Mouse (Mus musculus): ENCODE data around the gene Rasgrp1. TPM values are rescaled to one million over a fixed set of nuclear protein-coding genes. Genes with fewer than 3 reads are reported as not detected.

Rasgrp1 gene
- polyA plus RNA-seq, 1 experiment from 2014 or later, result 0.17 TPM

GRCm38 (mm10) chr2:117303391-117304350, 39.1 kb downstream of the Rasgrp1 start:
- no peak overlapping the region for H3K4me3 ChIP-seq
- H3K27ac ChIP-seq (ENCODE audit: poor library complexity, severe bottlenecking), result no peak overlapping the region
- ATAC-seq (ENCODE audit: insufficient number of reproducible peaks, low FRiP score), result no peak
- no peaks in the 10 kb centered on the region for H3K36me3 ChIP-seq
- no peak overlapping the region for H3K9ac ChIP-seq
- H3K4me1 ChIP-seq (replicated peaks), result no peaks in the 10 kb centered on the region
- WGBS, result 87% methylated on average over 12 of the region's 12 CpGs
- no peaks in the 10 kb centered on the region for H3K9me3 ChIP-seq (replicated peaks)
- H3K27me3 ChIP-seq (replicated peaks), result no peaks in the 10 kb centered on the region
- no peak overlapping the region for H3K4me2 ChIP-seq

GRCm38 (mm10) chr2:117299596-117300448, 43.0 kb downstream of the Rasgrp1 start:
- Histone ChIP-seq H3K27me3 (replicated peaks) (no peaks in the 10 kb centered on the region), H3K4me1 (replicated peaks) (no peaks in the 10 kb centered on the region), H3K4me2 (no peak overlapping the region), H3K4me3 (no peak overlapping the region), H3K27ac (ENCODE audit: poor library complexity, severe bottlenecking) (no peak overlapping the region), H3K9ac (no peak overlapping the region), H3K9me3 (replicated peaks) (no peaks in the 10 kb centered on the region), H3K36me3 (no peaks in the 10 kb centered on the region)
- 75% methylated on average over 16 of the region's 16 CpGs for WGBS
- ATAC-seq (ENCODE audit: insufficient number of reproducible peaks, low FRiP score), result no peak

- H3K4me2 ChIP-seq, result no peak overlapping the region
- H3K36me3 ChIP-seq, result no peaks in the 10 kb centered on the region
- 0 out of 2 replicates have a peak, but pooled peaks cover 4% of the 10 kb centered on the region for H3K27me3 ChIP-seq (replicated peaks)
- no peaks in the 10 kb centered on the region for H3K9me3 ChIP-seq (replicated peaks)
- no peak overlapping the region for H3K27ac ChIP-seq (ENCODE audit: poor library complexity, severe bottlenecking)
- no peak overlapping the region for H3K9ac ChIP-seq
- no peak for ATAC-seq (ENCODE audit: insufficient number of reproducible peaks, low FRiP score)
- no peak overlapping the region for H3K4me3 ChIP-seq
- WGBS, result 85% methylated on average over 7 of the region's 7 CpGs
- H3K4me1 ChIP-seq (replicated peaks), result no peaks in the 10 kb centered on the region
Measured at GRCm38 (mm10) chr2:117288291-117288690, 54.5 kb downstream of the Rasgrp1 start.

- Histone ChIP-seq H3K4me3 (no peak overlapping the region), H3K9ac (no peak overlapping the region), H3K27ac (ENCODE audit: poor library complexity, severe bottlenecking) (no peak overlapping the region), H3K27me3 (replicated peaks) (no peaks in the 10 kb centered on the region), H3K36me3 (peaks cover 44% of the 10 kb centered on the region), H3K4me2 (no peak overlapping the region), H3K4me1 (replicated peaks) (no peaks in the 10 kb centered on the region), H3K9me3 (replicated peaks) (no peaks in the 10 kb centered on the region)
- WGBS, result 65% methylated on average over 11 of the region's 11 CpGs
- ATAC-seq (ENCODE audit: insufficient number of reproducible peaks, low FRiP score), result no peak
Measured at GRCm38 (mm10) chr2:117263786-117264408, 78.9 kb downstream of the Rasgrp1 start.

- Histone ChIP-seq H3K9me3 (replicated peaks) (no peaks in the 10 kb centered on the region), H3K9ac (no peak overlapping the region), H3K36me3 (peaks cover 30% of the 10 kb centered on the region), H3K27me3 (replicated peaks) (no peaks in the 10 kb centered on the region), H3K4me3 (no peak overlapping the region), H3K4me2 (no peak overlapping the region), H3K27ac (ENCODE audit: poor library complexity, severe bottlenecking) (no peak overlapping the region), H3K4me1 (replicated peaks) (no peaks in the 10 kb centered on the region)
- WGBS, result 86% methylated on average over 5 of the region's 5 CpGs
- ATAC-seq (ENCODE audit: insufficient number of reproducible peaks, low FRiP score), result no peak
Measured at GRCm38 (mm10) chr2:117262184-117262583, 80.6 kb downstream of the Rasgrp1 start.

- no peak overlapping the region for H3K4me2 ChIP-seq
- no peak overlapping the region for H3K4me3 ChIP-seq
- H3K27ac ChIP-seq (ENCODE audit: poor library complexity, severe bottlenecking), result no peak overlapping the region
- no peaks in the 10 kb centered on the region for H3K4me1 ChIP-seq (replicated peaks)
- no peaks in the 10 kb centered on the region for H3K9me3 ChIP-seq (replicated peaks)
- peaks cover 12% of the 10 kb centered on the region for H3K36me3 ChIP-seq
- ATAC-seq (ENCODE audit: insufficient number of reproducible peaks, low FRiP score), result no peak
- H3K27me3 ChIP-seq (replicated peaks), result no peaks in the 10 kb centered on the region
- no peak overlapping the region for H3K9ac ChIP-seq
- 32% methylated on average over 1 of the region's 1 CpGs for WGBS
Measured at GRCm38 (mm10) chr2:117257617-117258016, 85.2 kb downstream of the Rasgrp1 start.

GRCm38 (mm10) chr2:117255415-117255814, 87.4 kb downstream of the Rasgrp1 start:
- peaks cover 4% of the 10 kb centered on the region for H3K4me1 ChIP-seq (replicated peaks)
- no peaks in the 10 kb centered on the region for H3K27me3 ChIP-seq (replicated peaks)
- 80% methylated on average over 2 of the region's 2 CpGs for WGBS
- H3K36me3 ChIP-seq, result 0 out of 2 replicates have a peak, but pooled peaks cover 3% of the 10 kb centered on the region
- H3K9ac ChIP-seq, result no peak overlapping the region
- no peak overlapping the region for H3K27ac ChIP-seq (ENCODE audit: poor library complexity, severe bottlenecking)
- H3K4me2 ChIP-seq, result no peak overlapping the region
- ATAC-seq (ENCODE audit: insufficient number of reproducible peaks, low FRiP score), result no peak
- no peak overlapping the region for H3K4me3 ChIP-seq
- H3K9me3 ChIP-seq (replicated peaks), result no peaks in the 10 kb centered on the region

GRCm38 (mm10) chr2:117250001-117250510, 92.7 kb downstream of the Rasgrp1 start:
- no peaks in the 10 kb centered on the region for H3K9me3 ChIP-seq (replicated peaks)
- H3K27ac ChIP-seq (ENCODE audit: poor library complexity, severe bottlenecking), result peak overlapping the region; percentile 74
- WGBS, result 0% methylated on average over 24 of the region's 24 CpGs
- H3K4me2 ChIP-seq, result peak overlapping the region; percentile 86
- peaks cover 3% of the 10 kb centered on the region; the same call in 1 of the 2 replicates for H3K27me3 ChIP-seq (replicated peaks)
- H3K4me1 ChIP-seq (replicated peaks), result peaks cover 6% of the 10 kb centered on the region
- H3K36me3 ChIP-seq, result no peaks in the 10 kb centered on the region
- peak; percentile 68 for ATAC-seq (ENCODE audit: insufficient number of reproducible peaks, low FRiP score)
- peak overlapping the region; percentile 91 for H3K4me3 ChIP-seq
- peak overlapping the region; percentile 89 for H3K9ac ChIP-seq

- ATAC-seq (ENCODE audit: insufficient number of reproducible peaks, low FRiP score), result peak; percentile 91
- Histone ChIP-seq H3K27me3 (replicated peaks) (peaks cover 5% of the 10 kb centered on the region; the same call in 1 of the 2 replicates), H3K27ac (ENCODE audit: poor library complexity, severe bottlenecking) (peak within 1 kb of the TSS; percentile 74), H3K4me3 (peak within 1 kb of the TSS; percentile 91), H3K9me3 (replicated peaks) (no peaks in the 10 kb centered on the region), H3K36me3 (no peaks in the 10 kb centered on the region), H3K4me1 (replicated peaks) (peaks cover 6% of the 10 kb centered on the region), H3K4me2 (peak within 1 kb of the TSS; percentile 86), H3K9ac (peak within 1 kb of the TSS; percentile 89)
- WGBS, result under 1% methylated on average over 33 of the region's 33 CpGs
Measured at GRCm38 (mm10) chr2:117249255-117250000, 93.4 kb downstream of the Rasgrp1 start, which contains the start of gene Fam98b. Gene Fam98b (plus strand): TSS chr2:117249739.

- Histone ChIP-seq H3K4me2 (no peak overlapping the region), H3K27me3 (replicated peaks) (peaks cover 13% of the 10 kb centered on the region), H3K27ac (ENCODE audit: poor library complexity, severe bottlenecking) (no peak overlapping the region), H3K4me3 (no peak overlapping the region), H3K9ac (no peak overlapping the region), H3K9me3 (replicated peaks) (no peaks in the 10 kb centered on the region), H3K36me3 (no peaks in the 10 kb centered on the region), H3K4me1 (replicated peaks) (no peaks in the 10 kb centered on the region)
- no peak for ATAC-seq (ENCODE audit: insufficient number of reproducible peaks, low FRiP score)
- 81% methylated on average over 4 of the region's 4 CpGs for WGBS
Measured at GRCm38 (mm10) chr2:117241953-117242352, 100.8 kb downstream of the Rasgrp1 start.

Measured in heart, embryonic 12.5 days (tissue).